Mouse (Mus musculus) brown adipose tissue, adult 24 weeks (tissue): ENCODE results near the gene Ablim2. TPM values are rescaled to one million over a fixed set of nuclear protein-coding genes. Genes with fewer than 3 reads are reported as not detected.
A peak's percentile ranks its signal among the peaks of the same experiment; 100 is the strongest.

Experiments used
- H3K27ac ChIP-seq: fragments of 200-500 bp; replicated peaks from 2 replicates; pipeline ENCODE4 v1.5.1; 2012; ENCODE audit warnings: low read depth, mild to moderate bottlenecking, low read length
- H3K4me1 ChIP-seq: fragments of 200-500 bp; 2 replicates; pipeline ENCODE4 v1.6.1; 2012; ENCODE audit warnings: low read length, mixed read lengths; ENCODE audit not compliant: control insufficient read depth, insufficient read depth, insufficient read length
- H3K4me3 ChIP-seq: fragments of 200-500 bp; 2 replicates; pipeline ENCODE4 v1.5.1; 2012; ENCODE audit warnings: low read depth, mild to moderate bottlenecking, low read length, moderate library complexity; ENCODE audit not compliant: insufficient read depth
- polyA plus RNA-seq: library from polyadenylated mRNA; stranded (reverse); fragments of >200 nt; gene quantifications from 2 replicates; pipeline ENCODE4 v1.2.4, GENCODE M21; 2012; ENCODE audit not compliant: missing spikeins, insufficient read depth, insufficient read length

The Ablim2 gene
- polyA plus RNA-seq, 1 experiment: 4.6 TPM

DNA sequence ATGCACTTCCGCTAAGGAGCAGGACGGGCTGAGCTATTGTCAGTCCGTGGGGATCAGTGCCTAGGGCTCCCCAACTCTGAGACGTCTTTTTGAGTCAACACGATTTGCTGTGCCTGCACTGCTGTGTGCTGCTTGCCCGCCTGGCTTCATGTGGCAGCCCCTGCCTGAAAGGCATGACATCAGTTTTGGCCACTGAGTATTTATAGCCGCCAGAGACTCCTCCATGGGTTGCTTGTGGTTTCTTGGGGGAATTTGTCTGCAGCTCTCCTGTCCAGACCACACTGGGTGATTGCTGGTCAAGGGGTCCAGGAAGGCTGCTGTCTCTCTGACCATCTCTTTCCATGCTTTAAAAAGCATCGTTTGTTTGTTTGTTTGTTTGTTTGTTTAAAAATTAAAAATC, 147.6 kb downstream of the Ablim2 start:
- Histone ChIP-seq H3K4me1 (peaks cover 36% of the 10 kb centered on the region), H3K27ac (no peak overlapping the region), H3K4me3 (no peak overlapping the region)

GRCm38 (mm10) chr5:35907090-35907489, 149.4 kb downstream of the Ablim2 start:
- Histone ChIP-seq H3K4me3 (no peak overlapping the region), H3K4me1 (peaks cover 31% of the 10 kb centered on the region), H3K27ac (no peak overlapping the region)

DNA sequence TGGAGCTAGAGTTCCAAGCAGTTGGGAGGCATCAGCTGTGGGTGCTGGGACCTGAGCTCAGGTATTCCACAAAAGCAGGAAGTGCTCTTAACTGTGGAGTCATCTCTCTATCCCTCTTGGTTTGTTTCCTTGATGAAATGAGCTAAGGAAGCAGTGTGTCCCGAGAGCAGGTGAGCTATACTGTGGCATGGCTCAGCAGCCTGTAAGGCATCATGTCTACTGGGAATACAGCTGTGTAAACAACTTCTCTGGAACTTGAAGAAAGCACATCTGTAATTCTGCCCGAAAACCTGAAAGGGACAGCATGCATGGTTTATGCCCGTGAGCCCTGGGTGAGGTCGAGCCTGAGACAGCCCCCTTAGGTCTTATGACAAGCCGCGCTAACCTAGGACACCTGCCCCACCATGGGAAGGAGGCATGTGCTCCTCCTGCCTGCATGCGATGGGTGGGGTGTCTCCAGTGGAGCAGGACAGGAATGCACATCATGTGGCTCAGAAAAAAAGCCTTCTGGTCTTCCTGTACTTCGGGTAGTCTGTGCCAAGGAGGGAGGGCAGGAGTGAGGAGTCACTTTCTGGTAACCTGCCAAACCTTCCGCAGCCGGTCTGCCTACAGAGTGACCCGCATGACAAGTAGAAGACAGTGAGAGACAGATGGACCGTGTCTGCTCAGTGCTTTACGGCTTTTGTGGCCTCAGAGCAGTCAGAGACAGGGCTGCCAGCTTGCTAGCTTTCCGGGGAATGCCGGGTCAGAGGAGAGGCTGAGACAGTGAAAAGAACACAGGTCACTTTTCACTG, 150.2 kb downstream of the Ablim2 start:
- no peak overlapping the region for H3K4me3 ChIP-seq
- peak overlapping the region; percentile 41; the same call in 1 of the 2 replicates for H3K27ac ChIP-seq
- peaks cover 31% of the 10 kb centered on the region for H3K4me1 ChIP-seq

DNA sequence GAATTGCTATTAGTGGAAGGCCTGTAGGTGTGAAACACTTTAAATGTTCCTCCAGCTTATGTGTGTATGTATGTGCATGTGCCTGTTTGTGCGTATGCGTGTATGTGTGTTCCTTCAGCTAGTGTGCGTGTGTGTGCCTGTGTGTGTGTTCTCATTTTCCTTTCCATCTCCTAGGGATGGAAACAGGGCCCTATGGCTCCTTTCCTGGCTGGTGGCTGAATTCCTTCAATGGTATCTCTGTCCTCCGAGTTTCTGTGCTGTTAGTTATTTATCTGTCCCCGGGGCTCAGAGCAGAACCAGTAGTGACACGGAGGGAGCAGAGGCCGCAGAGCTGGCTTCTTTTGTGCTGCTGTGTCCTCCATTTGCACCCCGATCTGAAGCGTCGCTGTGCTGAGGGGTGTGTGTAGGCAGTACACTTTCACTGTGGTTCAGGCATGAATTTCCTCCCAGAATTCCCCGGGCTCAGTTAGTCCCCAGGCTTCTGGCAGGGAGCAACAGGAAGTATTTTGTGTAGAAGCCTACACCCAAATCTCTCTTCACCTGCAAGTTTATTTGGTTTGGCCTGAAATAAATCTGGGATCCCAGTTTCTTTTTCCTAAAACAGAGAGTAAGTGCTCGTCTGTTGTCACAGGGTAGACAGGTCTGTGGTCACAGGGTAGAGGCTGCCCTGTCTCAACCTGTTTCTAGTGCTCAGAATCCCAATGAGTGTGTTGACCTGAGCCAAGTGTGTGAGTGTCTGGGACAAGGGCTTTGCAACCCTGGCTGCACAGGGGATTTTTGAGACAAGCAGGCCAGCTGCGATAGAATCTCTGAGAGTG, 151.2 kb downstream of the Ablim2 start:
- Histone ChIP-seq H3K4me3 (no peak overlapping the region), H3K4me1 (peaks cover 33% of the 10 kb centered on the region), H3K27ac (peak overlapping the region; percentile 59)

- H3K4me1 ChIP-seq: peaks cover 27% of the 10 kb centered on the region; the same call in 1 of the 2 replicates
- H3K27ac ChIP-seq: no peak overlapping the region; the same call in 1 of the 2 replicates
- no peak overlapping the region for H3K4me3 ChIP-seq
Observed at GRCm38 (mm10) chr5:35915629-35916300, 158.1 kb downstream of the Ablim2 start.

GRCm38 (mm10) chr5:35916666-35917065, 159.0 kb downstream of the Ablim2 start:
- Histone ChIP-seq H3K27ac (no peak overlapping the region), H3K4me1 (peaks cover 35% of the 10 kb centered on the region), H3K4me3 (no peak overlapping the region)

GRCm38 (mm10) chr5:35918387-35918786, 160.7 kb downstream of the Ablim2 start:
- Histone ChIP-seq H3K4me3 (no peak overlapping the region), H3K4me1 (peaks cover 50% of the 10 kb centered on the region), H3K27ac (no peak overlapping the region)

- H3K27ac ChIP-seq: no peak overlapping the region
- H3K4me1 ChIP-seq: peaks cover 45% of the 10 kb centered on the region
- H3K4me3 ChIP-seq: no peak overlapping the region
Observed at GRCm38 (mm10) chr5:35920076-35920475, 162.4 kb downstream of the Ablim2 start.

DNA sequence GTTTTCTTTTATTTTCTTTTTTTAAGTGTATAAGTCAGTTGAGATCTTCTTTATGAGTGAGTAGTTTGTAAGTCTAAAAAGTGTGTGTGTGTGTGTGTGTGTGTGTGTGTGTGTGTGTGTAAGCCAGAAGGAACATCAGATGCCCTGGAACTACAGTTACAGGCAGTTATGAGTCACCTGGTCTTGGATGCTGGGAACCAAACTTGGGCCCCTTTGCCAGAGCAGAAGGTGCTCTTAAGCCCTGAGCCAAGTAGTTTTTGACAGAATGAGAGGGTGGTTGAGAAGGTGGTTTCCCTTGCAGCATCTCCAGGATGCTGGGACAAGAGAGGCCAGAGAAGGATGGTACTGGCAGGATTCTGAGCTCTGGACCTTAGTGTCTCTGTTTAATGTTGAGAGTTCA, 162.9 kb downstream of the Ablim2 start:
- Histone ChIP-seq H3K27ac (no peak overlapping the region), H3K4me3 (no peak overlapping the region), H3K4me1 (peaks cover 41% of the 10 kb centered on the region)

GRCm38 (mm10) chr5:35921141-35921540, 163.5 kb downstream of the Ablim2 start:
- H3K4me3 ChIP-seq: no peak overlapping the region
- H3K4me1 ChIP-seq: peaks cover 35% of the 10 kb centered on the region
- peak overlapping the region; percentile 26; the same call in 1 of the 2 replicates for H3K27ac ChIP-seq

DNA sequence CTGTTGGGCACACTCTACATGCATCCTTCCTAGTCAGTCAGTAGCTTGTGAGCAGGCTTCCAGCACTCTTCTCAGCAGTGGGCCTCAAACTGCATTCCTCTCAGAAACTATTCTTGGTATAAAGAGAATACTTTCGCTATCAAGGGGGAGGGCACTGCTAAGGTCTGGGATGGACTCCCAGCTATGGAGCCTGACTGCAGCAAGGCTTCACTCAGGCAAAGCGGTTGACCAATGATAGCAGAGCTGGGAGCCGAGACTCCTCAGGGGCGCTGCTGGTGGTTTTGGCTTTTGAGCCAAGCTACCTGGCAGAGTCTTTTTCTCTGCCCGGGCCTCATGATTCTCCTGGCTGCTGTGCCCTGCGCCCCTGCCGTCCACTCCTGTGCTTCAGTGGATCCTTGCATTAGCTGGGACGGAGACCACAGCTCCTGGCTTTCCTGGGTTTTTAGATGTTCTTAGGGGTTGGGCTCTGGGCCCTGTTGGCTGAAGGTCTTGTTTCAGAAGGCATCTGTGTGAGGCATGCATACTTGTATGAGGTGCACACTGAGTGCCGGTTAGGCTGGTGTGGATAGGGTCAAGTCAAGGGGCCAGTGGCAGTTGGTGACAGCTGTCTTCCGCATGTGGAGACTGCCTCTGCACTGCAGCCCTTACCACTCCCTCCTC, 164.0 kb downstream of the Ablim2 start:
- Histone ChIP-seq H3K4me1 (peaks cover 35% of the 10 kb centered on the region), H3K4me3 (no peak overlapping the region), H3K27ac (peak overlapping the region; percentile 26; the same call in 1 of the 2 replicates)

DNA sequence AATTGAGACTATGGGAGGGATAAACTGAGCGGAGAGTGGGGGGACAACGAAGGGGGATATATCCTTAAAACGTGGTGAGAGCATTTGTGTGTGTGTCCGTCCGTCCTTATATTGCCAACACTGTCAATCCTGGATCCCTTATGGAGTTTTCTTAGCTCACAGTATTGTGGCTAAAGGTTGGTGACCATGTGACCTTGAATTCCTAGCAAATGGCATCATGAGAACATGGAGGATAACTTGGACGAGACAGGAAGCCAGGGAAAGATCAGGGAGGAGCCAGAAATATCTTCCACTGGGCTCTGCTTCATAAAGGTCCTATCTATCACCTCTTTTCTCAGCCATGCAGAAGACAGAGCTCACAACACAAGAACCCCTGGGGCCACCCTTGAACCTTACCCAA, 165.8 kb downstream of the Ablim2 start:
- no peak overlapping the region for H3K4me3 ChIP-seq
- H3K4me1 ChIP-seq: peaks cover 32% of the 10 kb centered on the region
- peak overlapping the region; percentile 61 for H3K27ac ChIP-seq

DNA sequence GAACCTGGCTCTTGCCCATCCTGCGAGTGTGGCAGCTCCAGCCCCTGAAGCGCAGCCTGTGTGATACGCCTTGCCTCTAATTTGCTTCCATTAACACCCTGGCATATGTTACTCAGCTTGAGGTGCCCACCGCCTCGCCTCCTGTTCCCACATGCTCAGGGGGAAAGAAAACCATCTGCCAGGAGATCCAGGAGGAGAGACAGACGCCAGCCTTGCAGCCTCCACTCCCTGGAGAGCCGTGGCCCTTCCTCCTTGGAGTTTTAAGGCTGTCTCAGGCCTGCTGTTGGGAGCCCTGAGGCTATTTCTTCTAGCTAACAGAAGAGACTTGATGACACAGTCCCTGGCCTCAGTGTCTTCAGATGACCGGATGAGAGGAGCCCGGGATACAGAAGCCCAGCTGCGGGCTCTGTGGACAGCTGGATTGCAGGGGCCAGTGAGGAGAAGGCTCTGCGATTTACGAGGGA, 167.5 kb downstream of the Ablim2 start:
- H3K4me3 ChIP-seq: no peak overlapping the region
- H3K4me1 ChIP-seq: peaks cover 29% of the 10 kb centered on the region
- H3K27ac ChIP-seq: 0 out of 2 replicates have a peak overlapping the region, but pooled peaks have one; percentile 20

GRCm38 (mm10) chr5:35926511-35926910, 168.8 kb downstream of the Ablim2 start:
- Histone ChIP-seq H3K4me3 (no peak overlapping the region), H3K4me1 (peaks cover 22% of the 10 kb centered on the region), H3K27ac (no peak overlapping the region)
